Comparison of ENCODE assay signal across 31 mouse cellular contexts in the genomic region with DNA sequence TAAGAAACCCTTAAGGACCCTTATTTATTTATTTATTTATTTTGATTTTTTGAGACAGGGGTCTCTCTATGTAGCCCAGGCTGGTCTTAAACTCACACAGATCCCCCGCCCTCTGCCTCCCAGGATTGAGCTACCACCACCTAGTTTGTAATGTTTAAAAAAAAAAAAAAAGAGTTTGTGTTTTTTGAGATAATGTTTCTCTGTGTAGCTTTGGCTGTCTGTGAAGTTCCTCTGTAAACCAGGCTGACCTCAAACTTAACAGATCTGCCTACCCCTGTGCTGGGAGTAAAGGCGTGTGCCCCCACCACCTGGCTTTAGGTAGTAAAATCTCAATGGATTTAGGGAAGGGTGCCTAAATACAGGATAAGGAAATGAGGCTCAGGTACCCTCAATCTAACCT. TPM values are rescaled to one million over a fixed set of nuclear protein-coding genes. Genes with fewer than 3 reads are reported as not detected.
"Had no signal": no experiment of that assay in that cellular context is flagged by ENCODE, and none has a peak within 500 bp of the region (broad histone marks: within the 10 kb centered on the region; RNA-seq: fewer than 3 reads in every experiment).

No protein-coding gene starts in this region.

- DNase-seq: left cerebral cortex, postnatal 4 days; liver; liver, embryonic 13.5 days; lung, adult 18-20 months; lung, adult 2 months; lung, embryonic 14.5 days; lung, postnatal 10 days; lung, postnatal 14 days; lung, postnatal 36 days; lung, postnatal 4 days; midbrain, embryonic 14.5 days had no signal

- H3K9me3 ChIP-seq: liver, embryonic 12.5 days; liver, embryonic 13.5 days; liver, embryonic 15.5 days; lung, embryonic 15.5 days; megakaryocyte, embryonic 14.5 days; midbrain, embryonic 10.5 days; midbrain, embryonic 12.5 days; midbrain, embryonic 13.5 days; midbrain, embryonic 15.5 days; neural tube, embryonic 12.5 days had no signal

- H3K9ac ChIP-seq: liver, embryonic 12.5 days; liver, embryonic 13.5 days; liver, embryonic 14.5 days; liver, embryonic 15.5 days; liver, postnatal 0 days; lung, embryonic 14.5 days; lung, embryonic 15.5 days; midbrain, embryonic 12.5 days; midbrain, embryonic 13.5 days; midbrain, embryonic 15.5 days; neural tube, embryonic 12.5 days had no signal

- H3K36me3 ChIP-seq: liver, embryonic 12.5 days; liver, embryonic 13.5 days; liver, embryonic 15.5 days; lung, embryonic 15.5 days; midbrain, embryonic 10.5 days; midbrain, embryonic 12.5 days; midbrain, embryonic 15.5 days had no signal

- H3K27me3 ChIP-seq: liver, embryonic 13.5 days; liver, embryonic 15.5 days; lung, embryonic 15.5 days; midbrain, embryonic 12.5 days; midbrain, embryonic 13.5 days; midbrain, embryonic 15.5 days; neural tube, embryonic 12.5 days had no signal

- H3K4me2 ChIP-seq: liver, embryonic 11.5 days; liver, embryonic 12.5 days; liver, embryonic 13.5 days; liver, embryonic 15.5 days; lung, embryonic 14.5 days; lung, embryonic 15.5 days; midbrain, embryonic 11.5 days; midbrain, embryonic 12.5 days; midbrain, embryonic 13.5 days; midbrain, embryonic 15.5 days; neural tube, embryonic 12.5 days had no signal

- H3K4me3 ChIP-seq: left cerebral cortex, adult 2 months; liver, embryonic 12.5 days; liver, embryonic 13.5 days; liver, embryonic 15.5 days; lung, embryonic 15.5 days; megakaryocyte, embryonic 14.5 days; midbrain, embryonic 10.5 days; midbrain, embryonic 12.5 days; midbrain, embryonic 13.5 days; midbrain, embryonic 15.5 days; myocyte; neural tube, embryonic 12.5 days had no signal

- ATAC-seq: liver, embryonic 12.5 days; lung, postnatal 0 days; midbrain, embryonic 13.5 days; midbrain, embryonic 15.5 days; midbrain, embryonic 16.5 days had no signal

- H3K27ac ChIP-seq: left cerebral cortex, adult 2 months; liver, embryonic 12.5 days; liver, embryonic 13.5 days; liver, embryonic 14.5 days; liver, embryonic 15.5 days; lung, embryonic 15.5 days; macrophage; midbrain, embryonic 10.5 days; midbrain, embryonic 12.5 days; midbrain, embryonic 13.5 days; neural tube, embryonic 12.5 days had no signal

- H3K4me1 ChIP-seq: neural tube, embryonic 12.5 days had no signal

RNA-seq across cellular contexts. Expression of a gene that starts 30.9 kb away (rescaled TPM):
- total RNA-seq: megakaryocyte progenitor cell, adult 5-6 weeks; megakaryocyte, adult 5-6 weeks had no signal
- polyA plus RNA-seq: macrophage had no signal
